Comparison of ENCODE assay signal across 15 mouse cellular contexts in the genomic region with DNA sequence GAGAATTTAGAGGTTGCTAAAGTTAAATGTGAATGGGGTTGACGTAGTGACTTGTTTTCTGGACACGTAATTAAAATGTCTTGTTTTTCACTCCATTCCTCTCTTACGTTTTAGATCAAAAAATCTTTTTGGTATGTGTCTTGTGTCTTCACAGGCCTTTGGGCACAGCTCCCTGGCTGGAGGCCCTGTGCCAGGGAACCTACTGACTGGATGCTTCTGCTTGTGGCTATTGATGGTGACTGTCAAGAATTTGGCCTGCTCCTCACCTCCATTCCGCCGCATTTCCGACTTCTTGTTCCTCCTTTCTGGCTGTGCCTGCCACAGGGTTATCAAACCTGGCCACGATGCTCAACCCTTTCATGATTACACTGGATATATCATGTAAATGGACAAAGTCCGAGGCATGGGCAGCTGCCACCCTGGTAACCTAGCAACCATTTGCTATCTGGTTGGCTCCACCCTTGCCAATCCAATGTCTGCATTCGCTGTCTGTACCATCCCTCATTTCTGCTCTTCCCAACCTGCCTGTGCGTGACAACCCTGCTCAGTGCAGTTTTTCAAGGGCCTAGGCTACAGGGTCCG. TPM values are rescaled to one million over a fixed set of nuclear protein-coding genes. Genes with fewer than 3 reads are reported as not detected.
DNase-seq lines count a peak whose midpoint lies in the region; ATAC-seq and TF ChIP-seq lines count a peak whose summit lies in the region.
"Had no signal": no experiment of that assay in that cellular context is flagged by ENCODE, and none has a peak within 500 bp of the region (broad histone marks: within the 10 kb centered on the region; RNA-seq: fewer than 3 reads in every experiment).

No protein-coding gene starts in this region.

- intact Hi-C loops in heart, postnatal 14 days (cut with DNase I), result no loop called here

- TF ChIP-seq CTCF in hindbrain, postnatal 0 days (IDR thresholded peaks at IDR 0.05; ENCODE audit: low read depth), result no peak

- H3K36me3 ChIP-seq in hindbrain, postnatal 0 days (ENCODE audit: insufficient read depth, low read length), result no peaks in the 10 kb centered on the region
- H3K36me3 ChIP-seq in hindbrain, embryonic 11.5 days (ENCODE audit: control insufficient read depth, insufficient read depth, low read length), result no peaks in the 10 kb centered on the region
- H3K36me3 ChIP-seq in intestine, embryonic 15.5 days, result no peaks in the 10 kb centered on the region
- H3K36me3 ChIP-seq: limb, embryonic 10.5 days; midbrain, embryonic 12.5 days had no signal

- H3K9ac ChIP-seq in hindbrain, postnatal 0 days (replicated peaks; ENCODE audit: low read length), result no peak overlapping the region; the same call in 1 of the 2 replicates
- no peak overlapping the region for H3K9ac ChIP-seq in hindbrain, embryonic 11.5 days (ENCODE audit: low read depth, low read length)
- H3K9ac ChIP-seq in intestine, embryonic 15.5 days, result no peak overlapping the region
- H3K9ac ChIP-seq: midbrain, embryonic 12.5 days had no signal

- peak overlapping the region; percentile 1; the same call in 1 of the 2 replicates for H3K27ac ChIP-seq in hindbrain, postnatal 0 days
- no peak overlapping the region for H3K27ac ChIP-seq in hindbrain, embryonic 11.5 days (ENCODE audit: low read depth, low read length)
- no peak overlapping the region for H3K27ac ChIP-seq in intestine, embryonic 15.5 days
- H3K27ac ChIP-seq: limb, embryonic 10.5 days; midbrain, embryonic 12.5 days had no signal

- 51% methylated on average over 11 of the region's 11 CpGs for WGBS in hindbrain, postnatal 0 days
- WGBS in hindbrain, embryonic 11.5 days, result 82% methylated on average over 11 of the region's 11 CpGs
- WGBS in intestine, embryonic 15.5 days, result 60% methylated on average over 11 of the region's 11 CpGs

- no peaks in the 10 kb centered on the region for H3K27me3 ChIP-seq in hindbrain, postnatal 0 days (ENCODE audit: insufficient read depth, low read length)
- H3K27me3 ChIP-seq in hindbrain, embryonic 11.5 days (ENCODE audit: control insufficient read depth, insufficient read depth, low read length), result no peaks in the 10 kb centered on the region
- H3K27me3 ChIP-seq in intestine, embryonic 15.5 days (replicated peaks), result no peaks in the 10 kb centered on the region
- H3K27me3 ChIP-seq: midbrain, embryonic 12.5 days had no signal

- H3K9me3 ChIP-seq in hindbrain, postnatal 0 days (ENCODE audit: low read length), result no peaks in the 10 kb centered on the region
- no peaks in the 10 kb centered on the region for H3K9me3 ChIP-seq in hindbrain, embryonic 11.5 days (ENCODE audit: control insufficient read depth, low read length)
- no peaks in the 10 kb centered on the region for H3K9me3 ChIP-seq in intestine, embryonic 15.5 days
- H3K9me3 ChIP-seq: limb, embryonic 10.5 days; midbrain, embryonic 12.5 days had no signal

- H3K4me2 ChIP-seq in hindbrain, postnatal 0 days (ENCODE audit: low read depth, low read length), result no peak overlapping the region
- no peak overlapping the region for H3K4me2 ChIP-seq in hindbrain, embryonic 11.5 days (replicated peaks; ENCODE audit: low read depth, low read length)
- no peak overlapping the region for H3K4me2 ChIP-seq in intestine, embryonic 15.5 days (replicated peaks)
- H3K4me2 ChIP-seq: midbrain, embryonic 12.5 days had no signal

- peak; percentile 70 for ATAC-seq in hindbrain, postnatal 0 days
- ATAC-seq in hindbrain, embryonic 11.5 days (ENCODE audit: low FRiP score), result no peak
- peak; percentile 58 for ATAC-seq in intestine, embryonic 15.5 days
- ATAC-seq: lung, postnatal 0 days had no signal

- H3K4me3 ChIP-seq in hindbrain, postnatal 0 days (ENCODE audit: low read length), result no peak overlapping the region
- no peak overlapping the region for H3K4me3 ChIP-seq in hindbrain, embryonic 11.5 days (ENCODE audit: low read depth, low read length)
- no peak overlapping the region for H3K4me3 ChIP-seq in intestine, embryonic 15.5 days (replicated peaks)
- H3K4me3 ChIP-seq: limb, embryonic 10.5 days; midbrain, embryonic 12.5 days had no signal

- DNase-seq in hindbrain, postnatal 0 days (ENCODE audit: low spot score), result peak; percentile 71
- DNase-seq in hindbrain, embryonic 11.5 days (ENCODE audit: low spot score), result no peak
- peak; percentile 41 for DNase-seq in MN1 (ENCODE audit: low spot score)
- peak; percentile 60 to 63 for DNase-seq in cerebellum, adult 18-20 months
- no peak for DNase-seq in urinary bladder, postnatal 36 days (ENCODE audit: low spot score in 2 of 2)
- DNase-seq in right cerebral cortex, adult 2 months (ENCODE audit: low spot score in 2 of 2), result no peak
- no peak for DNase-seq in heart, postnatal 14 days
- DNase-seq: B cell, adult 2 months; heart, postnatal 10 days; kidney, adult 18-20 months; kidney, postnatal 4 days had no signal

- H3K4me1 ChIP-seq in hindbrain, postnatal 0 days (ENCODE audit: insufficient read depth, low read length), result no peaks in the 10 kb centered on the region
- H3K4me1 ChIP-seq in hindbrain, embryonic 11.5 days (replicated peaks; ENCODE audit: control insufficient read depth, insufficient read depth, low read length), result no peaks in the 10 kb centered on the region
- H3K4me1 ChIP-seq in intestine, embryonic 15.5 days (replicated peaks), result peaks cover 12% of the 10 kb centered on the region; the same call in 1 of the 2 replicates
- H3K4me1 ChIP-seq: midbrain, embryonic 12.5 days had no signal

RNA-seq across cellular contexts. Expression of a gene that starts 30.0 kb away (rescaled TPM):
- total RNA-seq in hindbrain, postnatal 0 days (2014; rRNA removed), result 13.1 and 18.4 TPM in 2 replicates
- 12.8 and 15.2 TPM in 2 replicates for polyA plus RNA-seq in hindbrain, postnatal 0 days (2015; fragmentation: Nextera tagmentation; extraction: Ambion mirVana)
- 11.2 and 12.0 TPM in 2 replicates for polyA plus RNA-seq in hindbrain, embryonic 11.5 days (2014; fragmentation: Nextera tagmentation; extraction: Ambion mirVana)
- 7.2 and 8.2 TPM in 2 replicates for polyA plus RNA-seq in intestine, embryonic 15.5 days (2015; fragmentation: Nextera tagmentation; extraction: Ambion mirVana)
- 10 to 100 TPM; 22.6 to 23.8 TPM for total RNA-seq in heart, postnatal 14 days (2021)

RNA-seq across cellular contexts. Expression of a gene that starts 44.0 kb away (rescaled TPM):
- total RNA-seq in hindbrain, postnatal 0 days (2014; rRNA removed), result 98.8 and 120 TPM in 2 replicates
- 177 and 180 TPM in 2 replicates for polyA plus RNA-seq in hindbrain, postnatal 0 days (2015; fragmentation: Nextera tagmentation; extraction: Ambion mirVana)
- polyA plus RNA-seq in hindbrain, embryonic 11.5 days (2014; fragmentation: Nextera tagmentation; extraction: Ambion mirVana), result 323 and 385 TPM in 2 replicates
- polyA plus RNA-seq in intestine, embryonic 15.5 days (2015; fragmentation: Nextera tagmentation; extraction: Ambion mirVana), result 994 and 1,099 TPM in 2 replicates
- total RNA-seq in heart, postnatal 14 days (2021), result over 10,000 TPM; 11,169 to 11,475 TPM

RNA-seq across cellular contexts. Expression of a gene that starts 59.4 kb away (rescaled TPM):
- 61.0 and 101 TPM in 2 replicates for total RNA-seq in hindbrain, postnatal 0 days (2014; rRNA removed)
- 258 and 271 TPM in 2 replicates for polyA plus RNA-seq in hindbrain, postnatal 0 days (2015; fragmentation: Nextera tagmentation; extraction: Ambion mirVana)
- polyA plus RNA-seq in hindbrain, embryonic 11.5 days (2014; fragmentation: Nextera tagmentation; extraction: Ambion mirVana), result 603 TPM in 2 replicates
- 830 and 881 TPM in 2 replicates for polyA plus RNA-seq in intestine, embryonic 15.5 days (2015; fragmentation: Nextera tagmentation; extraction: Ambion mirVana)
- 100 to 1,000 TPM; 179 to 198 TPM for total RNA-seq in heart, postnatal 14 days (2021)

Comparison
In these comparisons a context has a peak if more than half of its experiments do, and no peak if none do; other contexts are left out.
1. DNase-seq: peak in hindbrain, postnatal 0 days (single experiment), MN1 (single experiment) and cerebellum, adult 18-20 months (2 of 2); none in hindbrain, embryonic 11.5 days (single experiment), urinary bladder, postnatal 36 days (0 of 2), right cerebral cortex, adult 2 months (0 of 2) and heart, postnatal 14 days (0 of 2).